Mouse (Mus musculus): Measurements from ENCODE around the gene Cited4.

GRCm38 (mm10) chr4:120664601-120665000, 1.8 kb upstream of the Cited4 start:
- no peak for TF ChIP-seq POLR2A (IDR thresholded peaks at IDR 0.05; ENCODE audit: low read depth, low read length)
- no peak for TF ChIP-seq CTCF (IDR thresholded peaks at IDR 0.05; ENCODE audit: borderline replicate concordance, insufficient read depth, low read length)

All from embryonic fibroblast, embryonic 13.5 days (primary cell).